Mouse (Mus musculus): ENCODE data around the gene Gm20388.

GRCm38 (mm10) chr8:119927422-119928092 is 16.9 kb downstream of the Gm20388 start:
- TF ChIP-seq CTCF (IDR thresholded peaks at IDR 0.05; ENCODE audit: low read depth, low read length), result peak; percentile 51; the same call in 1 of the 2 replicates
- no peak for TF ChIP-seq GATA1 (IDR thresholded peaks at IDR 0.05; ENCODE audit: borderline replicate concordance, low read length)
- TF ChIP-seq TAL1 (conservative IDR thresholded peaks at IDR 0.05; ENCODE audit: low read depth, low read length), result no peak

All from G1E (cell line).